Mouse (Mus musculus) adrenal gland, adult (tissue): ENCODE measurements around the gene Dnm3.
A peak's percentile ranks its signal among the peaks of the same experiment; 100 is the strongest.

Source experiments
- DNase-seq, 2 experiments: peaks; one replicate each; pipeline ENCODE4 v3.0.0; 2022 to 2023; ENCODE audit warnings: low spot score in 1 of 2; ENCODE audit not compliant: inconsistent age in 2 of 2

Dnm3 gene

GRCm38 (mm10) chr1:161976255-161977182 is 501.3 kb downstream of the Dnm3 start:
- peak; percentile 58 to 93 for DNase-seq

- DNase-seq, result no peak
These were observed 505.6 kb downstream of the Dnm3 start for GRCm38 (mm10) chr1:161972233-161972632.

GRCm38 (mm10) chr1:161970874-161971273 is 507.0 kb downstream of the Dnm3 start:
- DNase-seq, result no peak

- DNase-seq, result peak; percentile 94 to 98
These were observed 509.0 kb downstream of the Dnm3 start, which contains the start of gene Pigc for GRCm38 (mm10) chr1:161968589-161969407. Gene Pigc (plus strand): TSS chr1:161969186.

GRCm38 (mm10) chr1:161967936-161968335 is 509.9 kb downstream of the Dnm3 start:
- DNase-seq, result no peak

- DNase-seq, result peak in 1 of 2 experiments; percentile 51
These were observed 515.1 kb downstream of the Dnm3 start for GRCm38 (mm10) chr1:161962465-161963377.

- no peak for DNase-seq
These were observed 519.6 kb downstream of the Dnm3 start for GRCm38 (mm10) chr1:161957964-161958950.

GRCm38 (mm10) chr1:161955846-161956245 is 522.0 kb downstream of the Dnm3 start:
- DNase-seq, result no peak

- no peak for DNase-seq
These were observed 525.2 kb downstream of the Dnm3 start for GRCm38 (mm10) chr1:161952599-161952998.

GRCm38 (mm10) chr1:161951009-161951779 is 526.6 kb downstream of the Dnm3 start:
- no peak for DNase-seq

GRCm38 (mm10) chr1:161942082-161942481 is 535.8 kb downstream of the Dnm3 start:
- DNase-seq, result no peak
